Mouse (Mus musculus) lung, postnatal 0 days (tissue): ENCODE results near the gene Ldlrad2. TPM values are rescaled to one million over a fixed set of nuclear protein-coding genes. Genes with fewer than 3 reads are reported as not detected.

Experiments used
- ATAC-seq: fragments of 200-750 bp; cut with Nextera tagmentation; 2 replicates; pipeline ENCODE4 v1.8.0; 2017; ENCODE audit warnings: moderate library complexity
- DNase-seq: peaks from one replicate; pipeline ENCODE4 v3.0.0-alpha.2; 2016; ENCODE audit warnings: low spot score
- H3K27ac ChIP-seq: fragments of 300-500 bp; sonication (generic); 2 replicates; pipeline ENCODE4 v1.5.1; 2014; ENCODE audit warnings: antibody characterized with exemption, mild to moderate bottlenecking, low read length, mixed read lengths
- H3K27me3 ChIP-seq: fragments of 300-500 bp; sonication (generic); replicated peaks from 2 replicates; pipeline ENCODE4 v1.6.1; 2014; ENCODE audit warnings: low read length, mixed read lengths; ENCODE audit not compliant: insufficient read depth
- H3K36me3 ChIP-seq: fragments of 300-500 bp; sonication (generic); 2 replicates; pipeline ENCODE4 v1.6.1; 2014; ENCODE audit warnings: low read length, mixed read lengths; ENCODE audit not compliant: insufficient read depth
- H3K4me1 ChIP-seq: fragments of 300-500 bp; sonication (generic); 2 replicates; pipeline ENCODE4 v1.6.1; 2014; ENCODE audit warnings: antibody characterized with exemption, low read depth, low read length, mixed read lengths; ENCODE audit not compliant: insufficient read depth
- H3K4me2 ChIP-seq: fragments of 300-500 bp; sonication (generic); replicated peaks from 2 replicates; pipeline ENCODE4 v1.6.1; 2014; ENCODE audit warnings: low read depth, mild to moderate bottlenecking, low read length, moderate library complexity, mixed read lengths
- H3K4me3 ChIP-seq: fragments of 300-500 bp; sonication (generic); 2 replicates; pipeline ENCODE4 v1.5.1; 2014; ENCODE audit warnings: low read depth, low read length
- H3K9ac ChIP-seq: fragments of 300-500 bp; sonication (generic); replicated peaks from 2 replicates; pipeline ENCODE4 v1.6.1; 2014; ENCODE audit warnings: low read depth, mild to moderate bottlenecking
- H3K9me3 ChIP-seq: fragments of 300-500 bp; sonication (generic); 2 replicates; pipeline ENCODE4 v1.6.1; 2016; ENCODE audit warnings: low read length, mixed read lengths
- CTCF ChIP-seq: IDR thresholded peaks from 2 replicates; pipeline ENCODE4 v1.5.1; 2016; ENCODE audit warnings: antibody characterized with exemption, mild to moderate bottlenecking
- EP300 ChIP-seq: IDR thresholded peaks from 2 replicates; pipeline ENCODE4 v1.6.1; 2016; ENCODE audit warnings: antibody characterized with exemption, mild to moderate bottlenecking, control low read depth
- WGBS: fragments of 180-500 bp; shearing (Covaris S2); extraction: QIAGEN DNeasy Blood & Tissue Kit; methylation state at CpG from one replicate; pipeline ENCODE4 v1.1.7; 2014; 5-methylcytosine and 5-hydroxymethylcytosine counted together
- microRNA-seq: library from miRNA; unstranded; fragments of <30 nt; microRNA quantifications from one replicate; pipeline ENCODE4, GENCODE M21; 2016
- polyA plus RNA-seq: library from polyadenylated mRNA; unstranded; fragments of >200 nt; fragmentation: Nextera tagmentation; extraction: Ambion mirVana; gene quantifications from 2 replicates; pipeline ENCODE4 v1.2.1, GENCODE M21; 2015

Ldlrad2 gene
- polyA plus RNA-seq, 1 experiment from 2014 or later: 0.54 TPM

DNA sequence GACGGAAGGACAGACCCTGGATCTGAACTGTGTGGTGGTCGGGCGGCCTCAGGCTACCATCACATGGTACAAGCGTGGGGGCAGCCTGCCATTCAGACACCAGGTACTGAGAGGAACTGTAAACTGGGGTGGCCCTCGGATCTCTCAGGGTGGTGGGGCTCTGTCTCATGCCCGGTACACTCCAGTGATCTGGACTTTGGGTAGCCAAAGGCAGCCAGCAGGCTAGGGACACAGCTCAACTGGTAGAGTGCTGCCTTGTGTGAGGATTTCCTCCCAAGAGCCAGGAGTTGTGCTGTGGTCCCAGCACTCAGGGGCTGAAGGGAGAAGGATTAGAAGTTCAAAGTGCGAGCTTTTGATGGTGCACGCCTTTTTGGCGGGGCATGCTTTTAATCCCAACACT, 28.8 kb downstream of the Ldlrad2 start:
- 95% methylated on average over 9 of the region's 9 CpGs for WGBS
- ATAC-seq: no peak
- no peak overlapping the region for H3K9ac ChIP-seq
- no peak overlapping the region for H3K4me3 ChIP-seq
- no peak overlapping the region for H3K27ac ChIP-seq
- H3K27me3 ChIP-seq: no peaks in the 10 kb centered on the region
- peaks cover 51% of the 10 kb centered on the region for H3K36me3 ChIP-seq
- H3K4me1 ChIP-seq: no peaks in the 10 kb centered on the region
- TF ChIP-seq CTCF (no peak), EP300 (no peak)
- H3K9me3 ChIP-seq: no peaks in the 10 kb centered on the region
- H3K4me2 ChIP-seq: no peak overlapping the region
- DNase-seq: no peak

DNA sequence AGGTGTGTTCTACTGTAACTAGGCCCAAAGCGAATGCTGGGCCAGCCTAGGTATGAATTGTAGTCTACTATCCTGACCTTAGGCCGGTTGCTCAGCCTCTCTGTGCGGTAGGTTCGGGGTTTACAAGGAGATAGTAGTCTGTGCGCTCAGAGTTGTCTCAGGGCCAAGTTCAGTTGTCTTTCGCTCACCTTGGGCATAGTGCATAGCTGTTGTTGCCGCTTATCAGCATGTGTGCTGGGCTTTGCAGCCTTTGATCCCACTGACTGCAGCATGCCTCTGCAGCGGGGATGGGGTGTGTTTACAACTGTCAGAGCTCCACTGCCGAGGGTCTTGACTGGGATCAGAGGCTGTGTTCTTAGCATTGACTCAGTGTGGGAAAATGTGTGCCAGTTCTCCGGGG, 31.4 kb downstream of the Ldlrad2 start:
- Histone ChIP-seq H3K27ac (no peak overlapping the region), H3K4me2 (no peak overlapping the region), H3K4me1 (no peaks in the 10 kb centered on the region), H3K36me3 (peaks cover 39% of the 10 kb centered on the region), H3K9me3 (no peaks in the 10 kb centered on the region), H3K9ac (no peak overlapping the region), H3K27me3 (no peaks in the 10 kb centered on the region), H3K4me3 (no peak overlapping the region)
- DNase-seq: no peak
- WGBS: 88% methylated on average over 10 of the region's 10 CpGs
- no peak for ATAC-seq
- TF ChIP-seq CTCF (no peak), EP300 (no peak)

DNA sequence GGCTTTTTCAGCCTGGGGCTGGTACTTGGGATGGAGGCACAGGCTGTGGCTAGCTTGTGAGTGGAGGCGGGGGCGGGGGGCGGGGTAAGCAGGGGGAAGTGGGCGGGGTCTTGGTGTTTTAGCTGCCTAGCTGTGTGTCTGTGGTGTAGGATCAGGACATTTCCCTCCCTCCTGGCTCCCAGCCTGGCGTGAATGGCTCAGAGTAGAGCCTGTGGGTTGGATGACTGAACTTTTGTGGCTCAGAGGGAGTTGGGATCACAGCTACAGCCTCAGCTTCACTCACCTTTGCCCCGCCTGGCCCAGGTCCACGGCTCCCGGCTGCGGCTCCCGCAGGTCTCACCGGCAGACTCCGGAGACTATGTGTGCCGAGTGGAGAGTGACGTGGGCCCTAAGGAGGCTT, 34.0 kb downstream of the Ldlrad2 start:
- Histone ChIP-seq H3K27ac (no peak overlapping the region), H3K27me3 (no peaks in the 10 kb centered on the region), H3K9me3 (no peaks in the 10 kb centered on the region), H3K36me3 (peaks cover 43% of the 10 kb centered on the region), H3K4me3 (no peak overlapping the region), H3K4me1 (no peaks in the 10 kb centered on the region), H3K4me2 (no peak overlapping the region), H3K9ac (no peak overlapping the region)
- WGBS: 75% methylated on average over 13 of the region's 14 CpGs
- ATAC-seq (no peak), DNase-seq (no peak)
- TF ChIP-seq CTCF (no peak), EP300 (no peak)

DNA sequence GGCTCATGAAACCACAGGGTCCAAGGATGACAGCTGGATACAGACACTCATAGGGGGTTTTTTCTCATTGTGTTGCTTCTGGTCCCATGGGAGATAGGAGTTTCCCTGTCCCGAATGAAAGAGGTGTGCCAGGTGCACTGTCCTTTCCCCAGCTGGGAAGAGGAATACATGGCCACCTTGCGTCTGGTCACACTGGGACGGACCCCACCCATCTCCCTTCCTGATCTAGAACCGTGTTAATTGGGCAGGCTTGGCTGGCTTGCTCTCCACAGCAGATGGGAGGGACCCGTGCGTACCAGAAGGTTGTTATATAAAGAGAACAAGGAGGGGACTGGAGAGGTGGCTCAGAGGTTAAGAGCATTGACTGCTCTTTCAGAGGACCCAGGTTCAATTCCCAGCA, 46.5 kb downstream of the Ldlrad2 start:
- Histone ChIP-seq H3K4me2 (no peak overlapping the region), H3K9me3 (no peaks in the 10 kb centered on the region), H3K4me1 (no peaks in the 10 kb centered on the region), H3K27ac (no peak overlapping the region), H3K4me3 (no peak overlapping the region), H3K9ac (no peak overlapping the region), H3K27me3 (no peaks in the 10 kb centered on the region), H3K36me3 (peaks cover 18% of the 10 kb centered on the region)
- DNase-seq (no peak), ATAC-seq (no peak)
- WGBS: 86% methylated on average over 6 of the region's 6 CpGs
- TF ChIP-seq EP300: no peak
- no peak for TF ChIP-seq CTCF

DNA sequence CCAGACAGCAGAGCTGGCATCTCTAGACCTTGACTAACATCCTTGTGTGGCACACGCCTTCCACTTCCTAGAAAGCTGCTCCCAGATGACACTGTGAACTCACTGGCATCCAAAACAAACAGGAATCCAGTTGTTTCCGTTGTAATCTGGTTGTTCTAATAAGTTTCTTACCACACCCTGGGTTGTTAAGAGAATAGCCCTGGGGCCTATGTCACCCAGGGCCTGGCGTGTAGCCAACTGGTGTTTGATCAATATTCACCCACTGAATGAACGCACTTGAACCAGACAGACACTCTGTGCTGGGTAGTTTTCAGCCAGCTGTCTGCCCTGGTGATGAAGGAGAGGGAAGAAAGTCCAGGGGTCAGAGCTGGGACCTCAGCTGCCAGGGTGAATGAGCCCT, 47.0 kb downstream of the Ldlrad2 start:
- no peak overlapping the region for H3K9ac ChIP-seq
- DNase-seq (peak; percentile 29), ATAC-seq (peak; percentile 41)
- H3K9me3 ChIP-seq: no peaks in the 10 kb centered on the region
- no peak overlapping the region for H3K27ac ChIP-seq
- TF ChIP-seq EP300 (peak; percentile 61; the same call in 1 of the 2 replicates), CTCF (no peak)
- 62% methylated on average over 4 of the region's 4 CpGs for WGBS
- peaks cover 18% of the 10 kb centered on the region for H3K36me3 ChIP-seq
- no peaks in the 10 kb centered on the region for H3K4me1 ChIP-seq
- H3K4me3 ChIP-seq: no peak overlapping the region
- no peak overlapping the region for H3K4me2 ChIP-seq
- H3K27me3 ChIP-seq: no peaks in the 10 kb centered on the region

DNA sequence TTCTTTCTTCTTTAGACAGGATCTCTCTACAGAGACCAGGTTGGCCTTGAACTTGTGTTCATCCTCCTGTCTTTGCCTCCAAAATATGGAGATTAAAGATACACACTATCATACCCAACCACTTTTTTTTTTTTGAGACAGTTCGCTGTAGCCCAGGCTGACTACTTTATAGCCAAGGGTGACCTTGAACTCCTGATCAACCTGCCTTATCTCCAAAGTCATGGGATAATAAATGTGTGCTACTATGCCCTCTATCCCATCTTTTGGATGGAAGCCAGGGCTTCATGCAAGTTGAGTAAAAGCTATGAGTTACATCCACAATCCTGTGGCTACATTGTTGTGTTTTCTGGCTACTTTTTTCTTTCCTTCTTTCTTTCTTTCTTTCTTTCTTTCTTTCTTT, 48.9 kb downstream of the Ldlrad2 start:
- no peak for DNase-seq
- no peak overlapping the region for H3K4me2 ChIP-seq
- H3K9ac ChIP-seq: no peak overlapping the region
- no peaks in the 10 kb centered on the region for H3K27me3 ChIP-seq
- H3K9me3 ChIP-seq: no peaks in the 10 kb centered on the region
- H3K27ac ChIP-seq: no peak overlapping the region
- ATAC-seq: no peak
- WGBS: 96% methylated on average over 1 of the region's 1 CpGs
- TF ChIP-seq EP300 (no peak), CTCF (no peak)
- H3K4me3 ChIP-seq: no peak overlapping the region
- H3K4me1 ChIP-seq: no peaks in the 10 kb centered on the region
- peaks cover 22% of the 10 kb centered on the region for H3K36me3 ChIP-seq

Small RNA genes lying within 50 kb of the gene (microRNA-seq; reads per million reads assigned to microRNA genes)
- not detected for gene Mir7018

Other genes with a start within 250 kb of the Ldlrad2 start
- gene Cdc42, start 216.8 kb downstream of the Ldlrad2 start, polyA plus RNA-seq: 545 and 582 TPM in 2 replicates
- gene Cela3a, start 164.8 kb downstream of the Ldlrad2 start, polyA plus RNA-seq: not detected in 2 replicates
- gene Cela3b, start 144.0 kb downstream of the Ldlrad2 start, polyA plus RNA-seq: not detected in 2 replicates
- not detected in 2 replicates for gene 1700013G24Rik, start 121.3 kb downstream of the Ldlrad2 start, polyA plus RNA-seq
- gene Hspg2, start 105.8 kb downstream of the Ldlrad2 start, polyA plus RNA-seq: 20.2 and 25.3 TPM in 2 replicates
- gene Usp48, start 19.2 kb upstream of the Ldlrad2 start, polyA plus RNA-seq: 30.9 and 35.9 TPM in 2 replicates
- 34.9 and 48.8 TPM in 2 replicates for gene Rap1gap, start 90.2 kb upstream of the Ldlrad2 start, polyA plus RNA-seq
- 2.2 and 3.0 TPM in 2 replicates for gene Alpl, start 221.8 kb upstream of the Ldlrad2 start, polyA plus RNA-seq